Mouse (Mus musculus) yolk sac, embryonic 10.5 days (tissue): ENCODE measurements around the gene Zfp472.
"Not testable (repeated sequence)": the region's sequence is repeated elsewhere in the genome, so short reads cannot be mapped to it uniquely, and the experiment has no call there.

Experiments
- DNase-seq: peaks from one replicate; pipeline ENCODE4 v3.0.0-alpha.2; 2017; ENCODE audit warnings: low spot score

Zfp472 gene

DNA sequence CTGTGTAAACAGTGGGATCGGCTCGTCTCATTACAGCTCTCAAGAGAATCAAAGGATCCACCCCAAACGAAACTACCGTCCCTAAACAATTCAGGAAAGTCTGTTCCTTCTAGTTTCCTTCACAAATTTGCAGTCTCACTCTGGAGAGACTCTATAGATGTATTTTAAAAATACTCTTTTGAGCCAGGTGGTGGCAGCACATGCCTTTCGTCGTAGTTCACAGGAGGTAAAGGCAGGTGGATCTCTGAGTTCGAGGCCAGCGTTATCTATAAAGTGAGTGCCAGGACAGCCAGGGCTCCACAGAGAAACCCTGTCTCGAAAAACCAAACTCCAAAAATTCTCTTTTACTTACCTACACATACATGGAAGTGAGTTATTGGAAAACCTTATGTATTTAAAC, 42.7 kb downstream of the Zfp472 start:
- no peak for DNase-seq

DNA sequence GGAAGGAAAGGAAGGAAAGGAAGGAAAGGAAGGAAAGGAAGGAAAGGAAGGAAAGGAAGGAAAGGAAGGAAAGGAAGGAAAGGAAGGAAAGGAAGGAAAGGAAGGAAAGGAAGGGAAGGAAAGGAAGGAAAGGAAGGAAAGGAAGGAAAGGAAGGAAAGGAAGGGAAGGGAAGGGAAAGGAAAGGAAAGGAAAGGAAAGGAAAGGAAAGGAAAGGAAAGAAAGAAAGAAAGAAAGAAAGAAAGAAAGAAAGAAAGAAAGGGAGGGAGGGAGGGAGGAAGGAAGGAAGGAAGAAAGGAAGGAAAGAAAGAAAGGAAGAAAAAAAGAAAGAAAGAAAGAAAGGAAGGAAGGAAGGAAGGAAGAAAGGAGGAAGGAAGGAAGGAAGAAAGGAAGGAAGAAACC, 54.8 kb downstream of the Zfp472 start:
- DNase-seq = not testable (repeated sequence)
